Mouse (Mus musculus): Measurements from ENCODE around the gene Foxl2.

- TF ChIP-seq POLR2A (IDR thresholded peaks at IDR 0.05; ENCODE audit: control insufficient read depth, extremely low read depth, insufficient read depth, low read length, poor library complexity) (no peak), CTCF (IDR thresholded peaks at IDR 0.05; ENCODE audit: borderline replicate concordance, control insufficient read depth, extremely low read depth, insufficient read depth, low read length, poor library complexity) (no peak)
These were observed 15.8 kb upstream of the Foxl2 start for GRCm38 (mm10) chr9:98939290-98939689.

All from thymus, adult 2 months (tissue).